Mouse (Mus musculus) liver, adult 2 months (tissue): ENCODE results near the gene Gm49027.

Experiments used
- CTCF ChIP-seq: fragments of 200-500 bp; IDR thresholded peaks from 2 replicates; pipeline ENCODE4 v1.5.1; 2011; ENCODE audit warnings: low read depth, low read length, control low read depth
- POLR2A ChIP-seq: fragments of 200-500 bp; IDR thresholded peaks from 2 replicates; pipeline ENCODE4 v1.6.1; 2011; ENCODE audit warnings: low read length, control low read depth; ENCODE audit not compliant: insufficient read depth; ENCODE audit errors: extremely low read depth

- TF ChIP-seq CTCF (no peak), POLR2A (no peak)
These were observed 36.0 kb downstream of the Gm49027 start, which contains the start of the genes Lrrc43 and Il31 for GRCm38 (mm10) chr5:123489112-123489785.
